Mouse (Mus musculus) kidney, adult 8-10 months (tissue): ENCODE measurements around the gene Ttl.
A peak's percentile ranks its signal among the peaks of the same experiment; 100 is the strongest.

Experiments used
- DNase-seq, 2 experiments: peaks; one replicate each; pipeline ENCODE4 v3.0.0; 2022

Gene Ttl

DNA sequence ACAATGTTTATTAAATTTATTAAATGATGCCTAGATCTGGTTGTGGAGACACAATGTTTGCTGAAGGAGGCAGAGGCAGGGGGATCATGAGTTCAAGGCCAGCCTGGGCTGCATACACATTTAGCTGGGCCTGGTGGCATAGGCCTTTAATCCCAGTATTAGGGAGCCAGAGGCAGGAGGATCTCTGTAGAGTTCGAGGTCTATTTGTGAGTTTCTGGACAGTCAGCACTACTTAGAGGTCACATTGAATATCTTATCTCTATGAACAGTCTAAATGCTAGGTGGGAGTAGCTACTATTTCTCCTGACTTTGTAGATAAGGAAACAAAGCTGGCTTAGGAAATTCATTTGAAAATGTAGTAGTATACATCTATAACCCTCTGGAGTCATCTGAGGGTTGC lies 21.8 kb downstream of the Ttl start:
- no peak for DNase-seq

DNA sequence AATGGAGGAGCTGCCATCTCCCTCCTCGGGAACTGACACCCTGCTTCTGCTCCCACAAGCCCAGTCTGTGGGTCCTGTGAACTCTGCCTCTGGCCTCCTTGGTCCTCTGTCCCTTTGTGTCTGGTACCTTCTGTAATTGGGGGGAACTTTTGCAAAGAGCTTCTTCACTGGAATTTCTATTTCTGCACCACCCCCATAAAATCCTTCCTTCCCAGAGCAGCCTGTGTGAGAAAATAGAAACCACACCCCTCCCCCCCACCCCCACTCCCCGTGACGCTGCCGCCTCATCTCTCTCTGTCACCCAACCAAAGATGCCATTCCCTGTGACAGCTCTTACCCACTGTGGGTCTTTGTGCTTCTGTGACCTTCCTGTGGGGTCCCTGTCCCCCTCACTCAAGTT lies 24.6 kb downstream of the Ttl start:
- DNase-seq, result no peak

DNA sequence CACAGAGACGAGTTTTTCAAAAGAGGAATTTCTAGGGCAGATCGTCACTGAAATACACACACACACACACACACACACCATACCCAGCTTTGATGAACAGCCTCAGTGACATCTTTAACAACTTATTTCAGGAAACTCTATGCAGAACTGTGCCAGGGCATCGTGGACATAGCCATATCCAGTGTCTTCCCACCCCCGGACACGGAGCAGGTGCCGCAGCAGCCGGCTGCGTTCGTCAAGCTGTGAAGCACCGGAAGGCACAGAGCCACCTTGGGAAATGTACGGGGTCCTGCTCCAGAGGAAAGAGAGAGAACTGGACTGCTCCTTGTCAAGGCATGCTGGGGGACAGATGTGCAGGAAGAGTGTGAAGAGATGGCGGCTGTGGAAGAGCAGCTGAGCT lies 27.1 kb downstream of the Ttl start:
- DNase-seq, result no peak

DNA sequence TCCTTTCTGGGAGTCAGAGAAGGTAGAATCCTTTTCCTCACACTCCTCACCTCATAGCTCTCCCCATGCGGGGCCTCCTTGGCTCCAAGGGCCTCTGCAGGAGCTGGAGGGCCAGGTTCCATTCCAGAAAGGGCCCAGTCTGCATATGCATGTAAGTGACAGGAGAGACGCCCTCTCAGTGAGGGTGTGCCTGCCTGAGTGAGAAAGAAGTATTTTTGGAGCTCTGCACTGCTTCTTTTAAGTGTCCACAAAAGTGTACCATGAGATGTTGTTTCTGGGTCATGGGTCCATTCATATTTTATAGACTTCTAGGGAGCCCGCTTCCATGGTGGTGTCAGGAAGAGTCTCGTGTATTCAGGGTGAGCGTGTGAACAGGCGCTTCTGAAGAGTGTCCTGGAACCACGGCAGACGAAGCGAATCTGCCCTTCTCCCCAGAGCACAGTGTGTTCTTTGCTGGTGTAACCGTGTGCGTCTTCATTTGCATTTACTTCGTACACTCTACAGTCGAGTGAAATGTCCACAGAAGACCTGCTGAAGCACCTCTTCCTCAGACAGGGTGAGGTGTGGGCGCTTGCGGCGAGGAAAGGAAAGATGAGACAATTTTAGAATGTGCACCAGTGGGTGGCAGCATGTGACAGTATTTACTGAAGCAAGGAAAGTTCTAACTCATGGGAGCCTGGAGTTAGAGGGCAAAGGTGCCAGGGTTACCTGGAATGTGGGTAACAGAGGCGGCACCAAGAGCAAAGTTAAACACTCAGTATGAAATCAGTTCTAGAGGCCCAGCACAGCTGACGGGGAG lies 28.4 kb downstream of the Ttl start:
- DNase-seq, result peak; percentile 63 to 67

DNA sequence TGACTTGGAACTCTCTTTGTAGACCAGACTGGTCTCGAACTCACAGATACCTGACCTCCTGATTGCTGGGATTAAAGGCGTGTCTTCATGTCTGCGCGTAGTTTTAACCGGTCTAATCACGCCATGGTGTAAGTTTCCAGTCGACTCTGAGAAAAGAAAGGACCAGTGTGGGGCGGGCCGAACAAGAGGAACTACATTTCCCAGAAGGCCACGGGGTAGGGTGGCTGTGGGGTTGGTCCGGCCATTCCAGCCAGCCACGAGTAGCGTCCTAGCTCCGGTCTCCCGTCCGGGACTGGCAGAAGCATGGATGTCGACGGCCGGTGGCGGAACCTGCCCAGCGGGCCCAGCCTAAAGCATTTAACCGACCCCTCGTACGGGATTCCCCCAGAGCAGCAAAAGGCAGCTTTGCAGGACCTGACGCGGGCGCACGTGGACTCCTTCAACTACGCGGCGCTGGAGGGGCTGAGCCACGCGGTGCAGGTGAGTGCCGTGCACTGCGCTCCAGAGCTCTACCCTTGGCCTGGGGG lies 35.1 kb downstream of the Ttl start, which contains the start of gene Polr1b:
Gene Polr1b, plus strand, starts transcription at position 212 of the 527 bp plus-strand sequence.
- DNase-seq, result peak; percentile 94 to 95

DNA sequence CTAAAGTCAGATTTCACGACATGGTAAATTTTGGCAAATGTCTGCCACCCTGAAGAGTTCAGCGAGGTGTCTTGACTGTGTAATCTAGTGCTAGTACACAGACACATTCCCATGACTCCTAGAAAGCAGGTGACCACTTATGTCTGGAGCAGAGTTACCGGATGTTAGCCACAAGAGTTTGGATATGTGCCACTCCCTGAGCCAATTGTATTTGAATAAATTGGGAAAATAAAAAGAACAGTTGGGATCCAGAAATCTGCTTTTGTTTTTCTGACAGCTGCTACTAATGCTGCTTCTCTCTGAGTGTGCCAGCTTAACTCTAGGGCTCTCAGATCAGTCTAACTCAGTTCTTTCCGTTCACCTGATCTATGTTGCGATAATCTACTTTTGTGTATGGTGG lies 47.2 kb downstream of the Ttl start:
- DNase-seq, result no peak

DNA sequence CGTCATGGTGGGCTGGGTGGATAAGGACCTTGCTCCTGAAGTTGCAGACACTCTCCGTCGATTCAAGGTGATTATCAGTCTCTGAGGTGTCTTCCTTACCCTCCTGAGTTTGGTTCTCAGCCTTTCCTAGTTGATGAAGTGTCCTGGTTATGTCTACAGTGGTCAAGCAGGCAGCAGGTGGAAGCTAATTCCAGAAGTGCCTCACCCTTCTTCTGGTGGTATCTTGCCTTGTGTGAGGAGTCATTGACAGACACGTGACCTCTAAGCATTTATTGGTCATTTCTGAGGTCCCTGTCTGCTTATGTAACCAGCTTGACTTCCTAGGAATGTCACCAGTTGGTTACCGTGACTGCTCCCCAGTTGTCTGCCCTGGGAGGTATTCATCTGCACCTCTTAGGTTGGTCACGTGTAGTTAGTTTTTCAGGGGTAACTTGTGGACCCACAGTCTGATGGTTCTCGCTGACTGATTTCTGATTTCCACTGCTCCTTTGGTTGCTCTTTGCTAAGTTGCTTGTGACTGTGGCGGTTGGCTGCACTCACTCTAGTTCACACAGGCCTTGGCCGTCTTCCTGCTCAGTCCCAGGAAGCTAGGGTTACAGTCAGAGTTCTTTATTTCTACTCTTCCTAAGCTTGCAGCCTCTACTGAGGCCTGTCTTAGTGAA lies 50.1 kb downstream of the Ttl start:
- DNase-seq, result peak; percentile 43 to 54

DNA sequence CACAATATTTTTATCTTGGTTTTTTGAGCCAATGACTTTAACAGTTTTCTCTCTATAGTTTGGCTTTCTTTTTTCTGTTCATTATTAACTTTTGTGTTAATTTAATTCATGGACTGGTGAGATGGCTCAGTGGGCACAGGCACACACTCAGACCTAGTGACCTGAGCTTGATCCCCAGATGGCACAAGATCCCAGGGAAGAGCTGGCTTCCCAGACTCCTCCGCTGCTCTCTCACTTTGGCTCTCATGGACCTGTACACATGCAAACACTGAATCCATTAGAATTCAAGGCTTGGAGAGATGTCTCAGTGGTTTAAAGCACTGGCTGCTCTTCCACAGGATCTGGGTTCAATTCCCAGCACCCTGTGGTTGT lies 50.6 kb downstream of the Ttl start:
- DNase-seq, result peak; percentile 56 to 72

DNA sequence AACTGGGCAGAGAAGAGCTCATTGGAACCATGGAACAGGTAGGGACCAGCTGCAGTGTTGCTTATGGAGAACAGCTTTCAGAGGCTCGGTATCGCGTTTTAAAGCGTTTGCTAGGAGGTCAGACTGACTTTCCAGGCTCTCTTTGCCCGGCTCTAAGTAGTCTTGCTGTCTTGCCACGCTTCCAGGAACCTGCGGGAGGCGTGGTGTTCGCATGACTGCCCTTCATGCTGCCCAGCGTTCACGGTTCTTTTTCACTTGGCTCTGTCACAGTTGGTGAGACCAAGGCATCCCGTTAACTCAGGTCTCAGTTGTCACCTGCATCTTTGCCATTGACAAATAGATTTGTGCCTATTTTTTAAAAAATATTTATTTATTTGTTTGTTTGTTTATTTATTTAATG lies 52.3 kb downstream of the Ttl start:
- DNase-seq, result peak in 1 of 2 experiments; percentile 28

DNA sequence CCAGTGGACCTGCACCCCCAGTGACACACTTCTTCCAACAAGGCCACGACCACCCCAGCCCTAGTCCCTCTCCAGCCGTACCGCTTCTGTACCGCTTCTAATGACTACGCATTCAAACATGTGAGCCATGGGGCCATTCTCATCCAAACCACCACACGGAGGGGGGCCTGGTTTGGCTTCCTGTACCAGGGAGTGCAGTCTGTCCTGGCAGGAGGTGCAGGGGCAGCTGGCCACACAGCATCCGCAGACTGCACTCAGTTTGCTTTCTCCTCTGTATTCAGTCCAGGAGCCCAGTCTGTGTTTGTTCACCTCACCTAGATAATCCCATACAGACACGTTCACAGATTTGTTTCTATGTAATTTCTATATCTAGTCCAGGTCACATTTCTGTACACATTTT lies 56.2 kb downstream of the Ttl start:
- no peak for DNase-seq

DNA sequence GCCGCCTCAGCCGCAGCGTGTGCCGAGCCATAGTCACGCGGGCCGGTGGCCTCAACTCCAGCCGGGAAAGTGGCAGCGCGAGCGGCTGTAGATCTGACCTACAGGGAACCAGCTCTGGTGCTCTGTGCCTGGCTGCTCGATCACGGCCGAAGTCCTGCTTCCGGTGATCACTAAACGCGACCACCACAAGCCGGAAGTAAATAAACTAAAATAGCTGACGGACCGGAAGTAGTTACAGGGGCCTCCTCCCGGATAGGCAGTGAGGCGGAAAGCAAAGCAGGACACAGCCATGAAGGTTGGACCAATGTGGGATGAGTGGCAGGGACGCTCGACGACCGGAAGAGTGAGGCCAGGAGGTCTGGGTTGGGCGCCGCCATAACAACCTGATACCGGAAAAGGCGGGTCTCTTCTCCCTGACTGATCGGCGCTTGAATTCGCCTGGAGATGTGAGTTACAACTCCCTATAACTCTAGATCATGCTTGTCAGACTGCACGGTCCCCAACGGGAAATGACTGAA lies 63.7 kb downstream of the Ttl start, which contains the start of gene Chchd5:
Gene Chchd5, plus strand, starts transcription at position 289 of the 518 bp plus-strand sequence.
- peak; percentile 94 to 98 for DNase-seq

DNA sequence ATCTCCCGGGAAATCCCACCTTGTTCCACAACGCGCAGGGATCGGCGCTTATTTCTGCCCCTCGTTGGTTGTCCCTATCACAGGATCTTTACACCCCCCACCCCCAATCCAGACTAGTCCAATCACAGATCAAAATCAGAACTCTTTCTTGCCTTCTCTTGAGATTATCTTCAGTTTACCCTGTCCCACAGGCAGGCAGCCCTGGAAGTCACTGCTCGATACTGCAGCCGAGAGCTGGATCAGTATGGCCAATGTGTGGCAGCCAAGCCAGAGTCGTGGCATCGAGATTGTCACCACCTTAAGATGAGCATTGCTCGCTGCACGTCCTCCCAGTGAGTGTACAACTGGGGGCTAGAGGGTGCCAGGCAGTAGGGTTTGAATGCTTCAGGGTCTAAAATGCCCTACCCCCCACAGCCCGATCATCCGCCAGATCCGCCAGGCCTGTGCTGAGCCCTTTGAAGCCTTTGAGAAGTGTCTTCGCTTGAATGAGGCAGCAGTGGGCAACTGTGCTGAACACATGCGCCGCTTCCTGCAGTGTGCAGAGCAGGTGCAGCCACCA lies 64.3 kb downstream of the Ttl start:
- peak in 1 of 2 experiments; percentile 11 for DNase-seq

DNA sequence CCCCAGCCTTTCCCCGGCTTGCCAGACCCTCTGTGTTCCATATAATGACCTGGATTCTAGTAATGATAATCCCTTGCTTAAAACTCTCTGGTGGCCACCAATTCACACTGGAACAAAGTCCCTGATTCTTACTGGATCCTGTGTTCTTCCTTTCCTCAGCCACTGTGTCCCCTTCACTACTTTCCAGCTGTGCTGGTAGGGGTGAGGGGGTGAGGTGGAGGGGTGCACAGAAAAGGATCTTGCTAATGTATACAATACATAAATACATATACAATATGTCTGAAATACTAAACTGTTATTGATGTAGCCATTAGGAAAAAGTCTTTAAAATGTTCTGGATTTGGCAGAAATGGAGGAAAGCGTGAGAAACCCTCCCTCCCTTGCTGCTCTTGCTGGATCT lies 65.0 kb downstream of the Ttl start:
- DNase-seq, result no peak

DNA sequence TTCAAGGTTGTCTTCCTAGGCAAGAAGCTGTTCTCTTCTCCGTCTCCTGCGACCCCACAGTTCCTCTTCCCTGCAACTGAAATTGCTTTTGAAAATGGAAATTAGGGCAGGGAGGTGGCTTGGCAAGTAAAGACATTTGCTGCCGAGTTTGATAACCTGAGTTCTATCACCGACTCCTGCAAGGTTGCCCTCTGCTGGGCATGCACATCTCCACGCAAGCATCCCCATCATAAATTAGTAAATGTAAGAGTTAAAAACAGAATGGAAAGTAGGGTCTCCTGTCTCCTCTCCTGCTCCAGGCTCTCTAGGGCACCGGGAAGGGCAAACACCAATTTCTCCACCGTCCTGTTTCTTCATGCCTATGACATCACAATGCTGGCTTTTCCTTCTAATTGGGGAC lies 66.5 kb downstream of the Ttl start:
- peak in 1 of 2 experiments; percentile 15 for DNase-seq

DNA sequence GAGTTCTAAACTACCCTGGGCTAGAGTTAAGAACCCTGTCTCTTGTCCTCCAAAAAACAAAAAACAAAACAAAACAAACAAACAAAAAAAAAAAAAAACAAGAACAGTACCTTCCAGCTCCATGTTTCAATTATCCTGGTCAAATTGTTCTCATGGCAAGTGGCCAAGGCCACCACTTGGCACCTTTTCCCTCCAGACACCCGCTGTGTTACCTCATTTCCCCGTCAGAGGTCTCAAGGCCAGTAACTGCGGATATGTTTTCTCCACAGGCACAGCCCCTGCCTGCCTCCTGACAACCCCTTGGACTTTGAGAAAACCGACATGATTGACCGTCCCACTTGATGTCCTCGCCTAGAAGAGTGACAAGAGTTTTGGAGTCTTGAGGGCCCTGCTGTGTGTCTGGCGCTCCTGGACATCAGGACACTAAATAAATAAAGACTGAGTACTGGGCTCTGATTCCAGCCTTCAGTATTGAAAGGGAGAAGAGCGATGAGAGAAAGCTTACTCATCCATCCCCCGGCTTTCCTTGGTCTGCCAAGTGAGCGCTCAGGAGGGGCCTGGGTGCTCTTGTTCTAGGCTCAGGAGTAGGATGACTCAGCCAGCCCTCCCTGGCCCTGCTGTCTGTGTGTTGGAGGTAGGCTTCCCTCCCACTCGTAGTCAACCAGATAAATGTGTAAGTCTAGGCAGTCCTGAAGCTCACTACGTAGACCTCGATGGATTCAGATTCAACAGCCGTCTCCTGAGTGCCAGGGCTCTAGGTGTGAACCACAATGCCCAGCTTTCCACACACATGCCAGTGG lies 67.5 kb downstream of the Ttl start:
- DNase-seq, result no peak

DNA sequence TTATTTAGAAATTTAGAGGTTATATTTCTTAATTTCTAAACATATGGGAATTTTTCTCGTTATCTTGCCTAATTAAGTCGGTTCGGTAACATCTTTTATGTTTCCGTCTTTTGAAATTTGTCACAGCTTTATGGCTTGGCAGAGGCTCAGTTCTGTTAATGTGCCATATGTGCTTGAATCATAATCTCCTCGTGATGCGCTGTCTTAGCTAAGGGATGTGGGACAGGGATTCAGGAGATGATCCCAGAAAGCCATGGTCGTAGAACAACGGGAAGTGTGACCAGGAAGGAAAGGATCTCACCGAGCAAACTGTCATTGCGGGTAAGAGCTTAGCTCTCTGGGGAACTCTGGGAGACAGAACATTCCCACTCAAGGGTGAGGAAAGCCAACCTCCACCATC lies 74.2 kb downstream of the Ttl start:
- DNase-seq, result no peak
